In genomic region chr1:191419991-191420751, GRCm38 (mm10) we compare ENCODE assay signal across 9 mouse cellular contexts. TPM values are rescaled to one million over a fixed set of nuclear protein-coding genes. Genes with fewer than 3 reads are reported as not detected.
A peak's percentile ranks its signal among the peaks of the same experiment; 100 is the strongest.
DNase-seq lines count a peak whose midpoint lies in the region; ATAC-seq lines count a peak whose summit lies in the region.
"Had no signal": no experiment of that assay in that cellular context is flagged by ENCODE, and none has a peak within 500 bp of the region (broad histone marks: within the 10 kb centered on the region; RNA-seq: fewer than 3 reads in every experiment).

No protein-coding gene starts in this region.

- no peaks in the 10 kb centered on the region for H3K27me3 ChIP-seq in limb, embryonic 11.5 days (ENCODE audit: control insufficient read depth, insufficient read depth, low read length)
- no peaks in the 10 kb centered on the region for H3K27me3 ChIP-seq in hindbrain, embryonic 11.5 days (ENCODE audit: control insufficient read depth, insufficient read depth, low read length)
- H3K27me3 ChIP-seq in forebrain, embryonic 14.5 days (replicated peaks; ENCODE audit: control insufficient read depth, insufficient read depth, low read length): no peaks in the 10 kb centered on the region

- H3K4me1 ChIP-seq in limb, embryonic 11.5 days (ENCODE audit: control insufficient read depth, insufficient read depth, low read length): peaks cover 21% of the 10 kb centered on the region
- no peaks in the 10 kb centered on the region for H3K4me1 ChIP-seq in hindbrain, embryonic 11.5 days (replicated peaks; ENCODE audit: control insufficient read depth, insufficient read depth, low read length)
- H3K4me1 ChIP-seq in forebrain, embryonic 14.5 days (ENCODE audit: control insufficient read depth, insufficient read depth, low read length): no peaks in the 10 kb centered on the region

- no peaks in the 10 kb centered on the region for H3K36me3 ChIP-seq in limb, embryonic 11.5 days (ENCODE audit: control insufficient read depth, insufficient read depth, low read length)
- H3K36me3 ChIP-seq in hindbrain, embryonic 11.5 days (ENCODE audit: control insufficient read depth, insufficient read depth, low read length): no peaks in the 10 kb centered on the region
- no peaks in the 10 kb centered on the region for H3K36me3 ChIP-seq in forebrain, embryonic 14.5 days (ENCODE audit: control insufficient read depth, insufficient read depth, low read length)

- no peak overlapping the region for H3K4me3 ChIP-seq in limb, embryonic 11.5 days (ENCODE audit: low read depth, low read length)
- H3K4me3 ChIP-seq in hindbrain, embryonic 11.5 days (ENCODE audit: low read depth, low read length): no peak overlapping the region
- no peak overlapping the region for H3K4me3 ChIP-seq in forebrain, embryonic 14.5 days (ENCODE audit: low read depth, low read length)

- H3K9ac ChIP-seq in limb, embryonic 11.5 days (ENCODE audit: low read length): no peak overlapping the region
- H3K9ac ChIP-seq in hindbrain, embryonic 11.5 days (ENCODE audit: low read depth, low read length): no peak overlapping the region
- H3K9ac ChIP-seq in forebrain, embryonic 14.5 days (ENCODE audit: low read length): no peak overlapping the region

- H3K27ac ChIP-seq in limb, embryonic 11.5 days (replicated peaks; ENCODE audit: low read depth, low read length): no peak overlapping the region
- H3K27ac ChIP-seq in hindbrain, embryonic 11.5 days (ENCODE audit: low read depth, low read length): no peak overlapping the region
- H3K27ac ChIP-seq in forebrain, embryonic 14.5 days (ENCODE audit: low read depth, low read length): no peak overlapping the region

- H3K4me2 ChIP-seq in limb, embryonic 11.5 days (ENCODE audit: low read depth, severe bottlenecking): no peak overlapping the region
- no peak overlapping the region for H3K4me2 ChIP-seq in hindbrain, embryonic 11.5 days (replicated peaks; ENCODE audit: low read depth, low read length)
- H3K4me2 ChIP-seq in forebrain, embryonic 14.5 days (ENCODE audit: low read length): no peak overlapping the region

- DNase-seq in ES-CJ7 (ENCODE audit: low read depth, low spot score): peak; percentile 69
- DNase-seq in adrenal gland, adult 2 months: peak; percentile 84
- DNase-seq in heart, adult 8-10 months (ENCODE audit: low spot score): peak; percentile 75
- DNase-seq in limb, embryonic 11.5 days (ENCODE audit: low spot score): peak; percentile 52
- DNase-seq in hindbrain, embryonic 11.5 days (ENCODE audit: low spot score): no peak
- DNase-seq in cerebellum, adult 9-10 months: no peak
- no peak for DNase-seq in cerebellum, postnatal 14 days
- no peak for DNase-seq in forebrain, embryonic 14.5 days (ENCODE audit: low spot score)

- H3K9me3 ChIP-seq in limb, embryonic 11.5 days (ENCODE audit: control insufficient read depth, low read length): no peaks in the 10 kb centered on the region
- H3K9me3 ChIP-seq in hindbrain, embryonic 11.5 days (ENCODE audit: control insufficient read depth, low read length): no peaks in the 10 kb centered on the region
- H3K9me3 ChIP-seq in forebrain, embryonic 14.5 days (replicated peaks; ENCODE audit: control insufficient read depth, low read length): no peaks in the 10 kb centered on the region
- H3K9me3 ChIP-seq: megakaryocyte, embryonic 14.5 days had no signal

- no peak for ATAC-seq in limb, embryonic 11.5 days (ENCODE audit: insufficient number of reproducible peaks, low FRiP score, low TSS enrichment, low read depth)
- no peak for ATAC-seq in hindbrain, embryonic 11.5 days (ENCODE audit: low FRiP score)
- no peak for ATAC-seq in forebrain, embryonic 14.5 days

- WGBS in limb, embryonic 11.5 days: 20% methylated on average over 8 of the region's 8 CpGs
- 43% methylated on average over 8 of the region's 8 CpGs for WGBS in hindbrain, embryonic 11.5 days
- WGBS in forebrain, embryonic 14.5 days: 57% methylated on average over 8 of the region's 8 CpGs

RNA-seq across cellular contexts. Expression of gene Ppp2r5a, which starts 17.1 kb away (rescaled TPM):
- total RNA-seq in adrenal gland, adult 2 months (2021): 100 to 1,000 TPM; 212 to 218 TPM
- polyA plus RNA-seq in adrenal gland, adult 2 months (2012; rRNA removed): 93.3 and 162 TPM in 2 replicates
- 10 to 100 TPM; 94.2 to 98.9 (median 97.9) TPM for total RNA-seq in heart, adult 8-10 months (2022)
- 17.0 and 20.3 TPM in 2 replicates for polyA plus RNA-seq in limb, embryonic 11.5 days (2014; fragmentation: Nextera tagmentation; extraction: Ambion mirVana)
- polyA plus RNA-seq in hindbrain, embryonic 11.5 days (2014; fragmentation: Nextera tagmentation; extraction: Ambion mirVana): 13.1 and 16.6 TPM in 2 replicates
- polyA plus RNA-seq in forebrain, embryonic 14.5 days (2014; fragmentation: Nextera tagmentation; extraction: Ambion mirVana): 10.5 and 11.8 TPM in 2 replicates

Comparison
In these comparisons a context has a peak if more than half of its experiments do, and no peak if none do; other contexts are left out.
1. DNase-seq: peak in ES-CJ7 (single experiment), adrenal gland, adult 2 months (single experiment), heart, adult 8-10 months (single experiment) and limb, embryonic 11.5 days (single experiment); none in hindbrain, embryonic 11.5 days (single experiment), cerebellum, adult 9-10 months (single experiment), cerebellum, postnatal 14 days (0 of 2) and forebrain, embryonic 14.5 days (single experiment).